Comparison of ENCODE assay signal across 8 mouse cellular contexts in genomic region chr16:17496499-17497305, GRCm38 (mm10). TPM values are rescaled to one million over a fixed set of nuclear protein-coding genes. Genes with fewer than 3 reads are reported as not detected.
A peak's percentile ranks its signal among the peaks of the same experiment; 100 is the strongest.
DNase-seq lines count a peak whose midpoint lies in the region; ATAC-seq and TF ChIP-seq lines count a peak whose summit lies in the region.

No protein-coding gene starts in this region.

- H3K36me3 ChIP-seq in liver, postnatal 0 days (replicated peaks; ENCODE audit: insufficient read depth, low read length): no peaks in the 10 kb centered on the region
- no peaks in the 10 kb centered on the region for H3K36me3 ChIP-seq in liver, embryonic 11.5 days (ENCODE audit: control insufficient read depth, insufficient read depth, low read length)
- no peaks in the 10 kb centered on the region for H3K36me3 ChIP-seq in midbrain, embryonic 14.5 days (ENCODE audit: control insufficient read depth, insufficient read depth, low read length)

- H3K9ac ChIP-seq in liver, postnatal 0 days (replicated peaks): no peak overlapping the region
- no peak overlapping the region for H3K9ac ChIP-seq in liver, embryonic 11.5 days (ENCODE audit: low read depth, low read length)
- H3K9ac ChIP-seq in midbrain, embryonic 14.5 days (replicated peaks; ENCODE audit: low read length): no peak overlapping the region

- ATAC-seq in liver, postnatal 0 days: no peak
- ATAC-seq in liver, embryonic 11.5 days (replicated peaks; ENCODE audit: low FRiP score): no peak
- no peak for ATAC-seq in midbrain, embryonic 14.5 days (ENCODE audit: low FRiP score, low TSS enrichment)

- H3K27me3 ChIP-seq in liver, postnatal 0 days (ENCODE audit: insufficient read depth, low read length): no peaks in the 10 kb centered on the region
- H3K27me3 ChIP-seq in liver, embryonic 11.5 days (replicated peaks; ENCODE audit: control insufficient read depth, insufficient read depth, low read length): no peaks in the 10 kb centered on the region
- H3K27me3 ChIP-seq in midbrain, embryonic 14.5 days (ENCODE audit: control insufficient read depth, insufficient read depth, low read length): no peaks in the 10 kb centered on the region

- intact Hi-C loops in gastrocnemius, postnatal 14 days (cut with DNase I; ENCODE audit: low total_unique reads): no loop called here

- no peak for TF ChIP-seq CTCF in liver, postnatal 0 days (IDR thresholded peaks at IDR 0.05; ENCODE audit: low read depth)

- no peak overlapping the region for H3K4me2 ChIP-seq in liver, postnatal 0 days (ENCODE audit: low read depth, low read length)
- no peak overlapping the region for H3K4me2 ChIP-seq in liver, embryonic 11.5 days
- H3K4me2 ChIP-seq in midbrain, embryonic 14.5 days (ENCODE audit: low read length): no peak overlapping the region

- no peak overlapping the region for H3K27ac ChIP-seq in liver, postnatal 0 days (ENCODE audit: low read depth)
- H3K27ac ChIP-seq in liver, embryonic 11.5 days (ENCODE audit: low read depth, low read length): no peak overlapping the region
- peak overlapping the region; percentile 26; the same call in 1 of the 2 replicates for H3K27ac ChIP-seq in midbrain, embryonic 14.5 days (replicated peaks; ENCODE audit: low read depth, low read length)

- peak; percentile 47 for DNase-seq in liver, postnatal 0 days
- no peak for DNase-seq in liver, embryonic 11.5 days (ENCODE audit: low spot score)
- DNase-seq in cerebellum, adult 18-20 months: peak; percentile 68 to 83
- DNase-seq in gastrocnemius, postnatal 14 days: peak; percentile 50
- peak; percentile 85 to 94 for DNase-seq in layer of hippocampus, adult 18-20 months (ENCODE audit: low spot score in 2 of 2)
- peak; percentile 73 for DNase-seq in midbrain, embryonic 14.5 days
- no peak for DNase-seq in c-Kit-positive CD71-positive TER-119-positive erythroid progenitor cells, embryonic 14.5 days (ENCODE audit: low spot score)
- no peak for DNase-seq in yolk sac, embryonic 10.5 days (ENCODE audit: low spot score)

- WGBS in liver, postnatal 0 days (ENCODE audit: insufficient replicate concordance): 70% methylated on average over 2 of the region's 2 CpGs
- WGBS in liver, embryonic 11.5 days: 61% methylated on average over 2 of the region's 2 CpGs
- 67% methylated on average over 2 of the region's 2 CpGs for WGBS in midbrain, embryonic 14.5 days

- no peaks in the 10 kb centered on the region for H3K9me3 ChIP-seq in liver, postnatal 0 days (ENCODE audit: low read length)
- no peaks in the 10 kb centered on the region for H3K9me3 ChIP-seq in liver, embryonic 11.5 days (ENCODE audit: control insufficient read depth, low read length)
- no peaks in the 10 kb centered on the region for H3K9me3 ChIP-seq in midbrain, embryonic 14.5 days (ENCODE audit: control insufficient read depth, low read length)

- H3K4me1 ChIP-seq in liver, postnatal 0 days (ENCODE audit: insufficient read depth): 0 out of 2 replicates have a peak, but pooled peaks cover 4% of the 10 kb centered on the region
- no peaks in the 10 kb centered on the region for H3K4me1 ChIP-seq in liver, embryonic 11.5 days (replicated peaks; ENCODE audit: control insufficient read depth, insufficient read depth, low read length)
- peaks cover 12% of the 10 kb centered on the region for H3K4me1 ChIP-seq in midbrain, embryonic 14.5 days (ENCODE audit: control insufficient read depth, insufficient read depth, low read length)

- no peak for TF ChIP-seq EP300 in liver, postnatal 0 days (IDR thresholded peaks at IDR 0.05; ENCODE audit: low read depth)

- H3K4me3 ChIP-seq in liver, postnatal 0 days (ENCODE audit: low read depth, low read length): no peak overlapping the region
- H3K4me3 ChIP-seq in liver, embryonic 11.5 days (ENCODE audit: low read depth, low read length): no peak overlapping the region
- H3K4me3 ChIP-seq in midbrain, embryonic 14.5 days (replicated peaks; ENCODE audit: low read depth, low read length): no peak overlapping the region

RNA-seq across cellular contexts. Expression of gene Aifm3, which starts 7.3 kb away (rescaled TPM):
- polyA plus RNA-seq in liver, postnatal 0 days (2015; fragmentation: Nextera tagmentation; extraction: Ambion mirVana): 3.3 and 3.4 TPM in 2 replicates
- 0.84 and 1.1 TPM in 2 replicates for polyA plus RNA-seq in liver, embryonic 11.5 days (2014; fragmentation: Nextera tagmentation; extraction: Ambion mirVana)
- under 1 TPM in 1 of 2 experiments, not detected in 1; 0.13 TPM for total RNA-seq in gastrocnemius, postnatal 14 days (2021)
- 10 to 100 TPM; 98.5 to 98.6 TPM for total RNA-seq in layer of hippocampus, adult 18-20 months (2021)
- 4.4 and 4.7 TPM in 2 replicates for polyA plus RNA-seq in midbrain, embryonic 14.5 days (2014; fragmentation: Nextera tagmentation; extraction: Ambion mirVana)

RNA-seq across cellular contexts. Expression of gene Lztr1, which starts 11.8 kb away (rescaled TPM):
- polyA plus RNA-seq in liver, postnatal 0 days (2015; fragmentation: Nextera tagmentation; extraction: Ambion mirVana): 16.8 and 18.7 TPM in 2 replicates
- polyA plus RNA-seq in liver, embryonic 11.5 days (2014; fragmentation: Nextera tagmentation; extraction: Ambion mirVana): 50.2 and 54.8 TPM in 2 replicates
- 10 to 100 TPM; 19.0 to 22.0 TPM for total RNA-seq in gastrocnemius, postnatal 14 days (2021)
- 100 to 1,000 TPM; 199 to 205 TPM for total RNA-seq in layer of hippocampus, adult 18-20 months (2021)
- polyA plus RNA-seq in midbrain, embryonic 14.5 days (2014; fragmentation: Nextera tagmentation; extraction: Ambion mirVana): 117 and 121 TPM in 2 replicates

RNA-seq across cellular contexts. Expression of gene Thap7, which starts 34.2 kb away (rescaled TPM):
- polyA plus RNA-seq in liver, postnatal 0 days (2015; fragmentation: Nextera tagmentation; extraction: Ambion mirVana): 21.3 and 24.4 TPM in 2 replicates
- 45.1 and 46.5 TPM in 2 replicates for polyA plus RNA-seq in liver, embryonic 11.5 days (2014; fragmentation: Nextera tagmentation; extraction: Ambion mirVana)
- total RNA-seq in gastrocnemius, postnatal 14 days (2021): 10 to 100 TPM; 10.6 to 12.5 TPM
- 10 to 100 TPM; 39.6 to 44.0 TPM for total RNA-seq in layer of hippocampus, adult 18-20 months (2021)
- 59.5 and 62.1 TPM in 2 replicates for polyA plus RNA-seq in midbrain, embryonic 14.5 days (2014; fragmentation: Nextera tagmentation; extraction: Ambion mirVana)

RNA-seq across cellular contexts. Expression of gene Crkl, which starts 44.9 kb away (rescaled TPM):
- polyA plus RNA-seq in liver, postnatal 0 days (2015; fragmentation: Nextera tagmentation; extraction: Ambion mirVana): 20.1 and 24.4 TPM in 2 replicates
- polyA plus RNA-seq in liver, embryonic 11.5 days (2014; fragmentation: Nextera tagmentation; extraction: Ambion mirVana): 45.6 and 46.2 TPM in 2 replicates
- 10 to 100 TPM; 21.0 to 21.2 TPM for total RNA-seq in gastrocnemius, postnatal 14 days (2021)
- total RNA-seq in layer of hippocampus, adult 18-20 months (2021): 10 to 100 TPM; 40.7 to 41.8 TPM
- polyA plus RNA-seq in midbrain, embryonic 14.5 days (2014; fragmentation: Nextera tagmentation; extraction: Ambion mirVana): 76.3 and 85.4 TPM in 2 replicates

Comparison
In these comparisons a context has a peak if more than half of its experiments do, and no peak if none do; other contexts are left out.
1. DNase-seq: peak in liver, postnatal 0 days (single experiment), cerebellum, adult 18-20 months (2 of 2), gastrocnemius, postnatal 14 days (single experiment), layer of hippocampus, adult 18-20 months (2 of 2) and midbrain, embryonic 14.5 days (single experiment); none in liver, embryonic 11.5 days (single experiment), c-Kit-positive CD71-positive TER-119-positive erythroid progenitor cells, embryonic 14.5 days (single experiment) and yolk sac, embryonic 10.5 days (single experiment).